Mouse (Mus musculus): ENCODE measurements around the gene Nr3c2.

The Nr3c2 gene

DNA sequence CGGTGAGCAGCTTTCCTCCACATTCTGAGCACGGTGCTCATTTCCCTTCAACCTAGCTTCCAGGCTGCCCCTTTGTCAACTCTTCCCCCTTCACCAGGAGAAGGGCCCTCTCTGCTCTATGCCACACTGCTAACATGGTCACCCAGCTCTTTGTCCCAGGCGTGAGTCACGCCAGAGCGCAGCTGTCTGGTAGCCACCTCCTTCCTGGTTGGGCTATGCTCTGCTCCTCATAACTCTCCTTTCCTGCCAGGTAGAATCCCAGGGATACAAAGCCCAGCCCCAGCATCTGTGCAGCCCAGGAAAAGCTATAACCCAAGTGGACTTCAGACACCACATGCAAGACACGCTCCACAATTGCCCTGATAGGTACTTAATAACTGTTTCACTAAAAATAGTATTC, 362.0 kb downstream of the Nr3c2 start:
- DNase-seq = no peak

DNA sequence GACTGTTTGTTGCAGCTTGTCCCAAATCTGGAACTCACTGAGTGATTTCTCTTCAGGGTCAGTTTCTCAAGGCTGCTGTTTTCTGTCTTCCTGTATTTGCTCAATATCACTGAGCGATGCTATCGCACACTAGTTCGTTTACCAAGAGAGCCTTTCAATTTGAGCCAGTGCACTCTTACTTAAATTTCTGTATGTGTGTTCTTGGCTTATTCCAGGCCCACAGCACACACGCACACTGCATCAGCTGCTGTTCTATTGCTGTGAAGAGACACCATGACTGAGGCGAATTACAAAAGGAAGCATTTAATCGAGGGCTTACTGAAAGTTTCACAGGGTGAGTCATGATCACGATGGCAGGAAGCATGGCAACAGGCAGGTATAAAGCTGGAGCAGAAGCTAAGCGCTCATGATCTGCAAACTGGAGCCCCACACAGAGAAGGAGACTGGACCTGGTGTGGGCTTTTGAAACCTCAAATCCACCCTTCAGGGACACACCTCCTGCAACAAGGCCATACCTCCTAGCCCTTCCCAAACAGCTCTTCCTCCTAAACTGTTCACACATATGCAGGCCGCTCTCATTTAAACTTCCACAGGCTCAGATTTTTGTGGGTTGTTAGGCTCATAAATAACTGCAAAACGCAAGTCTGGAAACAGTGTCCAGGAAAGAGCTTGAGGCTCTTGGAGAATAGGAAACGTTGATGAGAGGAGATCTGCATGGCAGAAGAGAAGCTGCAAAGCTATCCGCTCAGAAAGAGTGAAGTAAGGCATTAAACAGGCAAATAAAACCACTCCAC, 363.2 kb downstream of the Nr3c2 start:
- no peak for DNase-seq

DNA sequence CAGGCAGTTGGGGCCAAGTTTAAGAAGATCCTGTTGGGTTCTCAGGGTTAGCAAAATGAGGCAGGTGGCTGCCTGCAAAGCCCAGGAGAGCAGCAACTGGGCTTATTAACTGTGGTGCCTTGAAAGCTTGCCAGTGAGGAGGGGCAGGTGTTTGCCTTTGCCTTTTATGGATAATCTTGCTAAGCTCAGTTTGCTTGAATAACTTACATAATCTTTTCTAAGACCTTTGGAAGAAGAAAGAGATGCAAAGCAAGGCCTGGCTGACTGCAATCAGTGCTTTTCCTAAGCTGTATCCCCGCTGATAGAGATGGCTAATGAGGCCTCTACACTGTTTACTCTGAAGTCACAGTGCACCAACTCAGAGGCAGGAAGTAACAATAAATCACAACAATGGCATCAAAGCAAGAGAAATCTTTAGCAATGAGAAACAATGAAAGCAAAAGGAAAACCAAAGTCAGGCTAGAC, 368.7 kb downstream of the Nr3c2 start:
- no peak for DNase-seq

DNA sequence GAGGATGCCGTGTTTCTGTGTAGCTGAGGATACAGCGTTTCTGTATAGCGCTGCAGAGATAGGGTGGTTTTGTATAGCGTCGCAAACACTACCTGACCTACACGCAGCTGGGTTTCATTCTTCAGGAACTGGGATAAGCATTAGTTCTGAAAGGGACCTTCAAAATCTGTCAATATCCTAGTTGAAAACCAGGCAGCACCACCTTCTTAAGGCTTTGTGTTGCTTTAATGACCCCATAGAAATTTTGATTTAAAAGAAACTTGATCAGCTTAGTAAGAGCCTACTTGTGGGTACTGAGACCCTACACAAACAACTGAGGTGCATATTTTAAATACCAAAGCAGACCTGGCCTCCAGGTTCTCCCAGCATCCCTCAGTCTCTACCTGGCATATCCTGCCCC, 372.9 kb downstream of the Nr3c2 start:
- no peak for DNase-seq

DNA sequence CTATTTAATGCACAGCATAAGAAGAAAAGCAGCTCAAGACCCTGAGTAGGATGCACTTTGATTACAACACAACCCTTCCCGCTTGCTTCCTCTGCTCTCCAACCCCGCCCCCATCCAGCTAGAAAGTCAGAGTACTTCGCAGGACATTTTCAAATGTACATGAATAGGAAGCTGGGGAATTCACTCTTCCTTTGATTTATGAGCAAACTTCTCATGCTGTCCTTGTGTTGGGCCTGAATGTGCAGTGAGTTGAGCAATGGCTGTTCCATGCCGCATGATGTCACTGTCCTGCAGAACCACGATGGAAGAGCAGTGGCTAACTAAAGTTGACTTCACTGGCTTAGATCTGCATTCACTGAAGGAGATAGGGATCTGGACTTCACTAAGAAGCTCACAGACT, 376.3 kb downstream of the Nr3c2 start:
- no peak for DNase-seq

DNA sequence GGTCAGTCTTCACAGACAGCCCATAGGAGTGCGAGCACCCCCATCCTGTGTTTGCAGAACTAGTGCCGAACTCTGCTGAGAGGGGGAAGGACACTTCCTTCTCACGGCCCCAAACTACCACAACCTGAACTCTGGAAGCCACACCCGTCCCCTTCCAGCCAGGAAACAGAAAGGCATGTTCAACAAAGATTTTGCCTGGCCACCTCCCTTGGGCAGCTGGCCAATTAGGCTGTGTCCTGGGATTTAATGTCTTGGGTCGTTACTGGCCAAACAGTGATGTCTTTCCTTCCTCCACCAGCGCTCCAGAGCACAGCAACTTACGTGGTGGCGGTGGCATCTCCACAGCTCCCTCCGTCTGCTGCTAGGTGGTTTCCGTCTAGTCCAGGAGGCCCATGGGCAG, 377.6 kb downstream of the Nr3c2 start:
- no peak for DNase-seq

DNA sequence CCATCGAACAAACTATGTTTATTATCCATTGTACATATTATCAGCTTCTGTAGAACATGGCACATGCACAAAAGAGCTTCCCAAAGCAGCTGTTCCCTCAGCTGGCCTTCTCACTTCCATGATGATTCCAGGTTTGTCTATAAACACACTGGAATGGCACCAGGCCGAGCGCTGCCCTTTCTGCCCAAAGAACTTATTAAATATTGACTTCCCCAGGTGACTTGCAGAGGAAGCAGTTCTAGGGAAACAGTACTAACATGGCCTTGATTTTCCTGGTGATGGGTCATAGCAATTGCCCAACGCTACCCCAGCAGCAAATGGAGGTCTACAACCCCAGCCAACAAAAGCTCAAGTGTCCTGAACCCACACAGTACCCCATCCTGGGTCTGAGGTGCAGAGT, 379.0 kb downstream of the Nr3c2 start:
- no peak for DNase-seq

DNA sequence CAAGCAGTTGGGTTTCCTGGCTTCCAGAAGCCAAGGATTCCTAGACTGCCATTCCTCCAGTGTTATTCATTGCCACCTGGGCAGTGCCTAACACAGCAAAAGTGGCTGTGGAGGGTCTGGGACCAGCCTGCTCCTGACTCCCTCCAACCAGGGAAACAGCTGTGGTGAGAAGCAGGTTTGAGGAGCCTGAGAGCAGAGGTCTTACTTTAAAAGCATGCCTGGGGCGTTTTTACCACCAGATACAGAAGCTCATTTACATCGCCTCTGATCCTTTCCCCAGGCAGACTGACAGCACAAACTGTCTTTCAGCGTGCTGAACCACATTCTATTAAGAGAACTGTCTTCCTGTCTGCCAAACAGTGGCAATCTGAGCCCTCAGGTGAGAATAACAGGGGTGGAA, 380.7 kb downstream of the Nr3c2 start:
- DNase-seq = no peak

DNA sequence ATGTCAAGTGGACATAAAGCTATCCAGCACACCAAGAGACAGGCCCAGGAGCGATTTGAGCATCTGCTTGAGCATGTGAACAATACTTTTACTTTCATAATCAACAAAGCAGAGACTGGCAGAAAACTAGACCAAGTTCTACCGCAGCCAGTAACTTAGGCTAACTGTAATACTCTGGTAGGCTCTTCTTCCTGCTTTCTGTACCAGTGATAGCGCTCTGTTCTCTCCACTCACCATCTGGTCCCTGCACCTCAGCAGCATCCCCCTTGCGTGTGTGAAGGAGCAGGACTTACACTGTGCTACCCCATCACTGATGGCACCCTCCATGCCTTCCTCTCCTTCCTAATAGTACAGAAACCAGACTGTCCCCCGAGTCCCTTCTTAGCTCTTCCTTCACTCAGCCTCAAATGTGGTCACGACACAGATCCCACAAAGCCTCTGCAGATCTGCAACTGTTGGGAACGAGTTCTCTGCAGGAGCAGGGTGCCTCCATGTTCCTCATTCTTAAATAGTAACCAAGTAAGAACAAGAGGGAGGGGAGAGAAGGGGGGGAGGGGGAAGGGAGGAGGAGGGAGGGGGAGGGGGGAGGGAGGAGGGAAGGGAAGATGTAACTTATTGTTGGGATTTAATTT, 383.5 kb downstream of the Nr3c2 start:
- DNase-seq = no peak

DNA sequence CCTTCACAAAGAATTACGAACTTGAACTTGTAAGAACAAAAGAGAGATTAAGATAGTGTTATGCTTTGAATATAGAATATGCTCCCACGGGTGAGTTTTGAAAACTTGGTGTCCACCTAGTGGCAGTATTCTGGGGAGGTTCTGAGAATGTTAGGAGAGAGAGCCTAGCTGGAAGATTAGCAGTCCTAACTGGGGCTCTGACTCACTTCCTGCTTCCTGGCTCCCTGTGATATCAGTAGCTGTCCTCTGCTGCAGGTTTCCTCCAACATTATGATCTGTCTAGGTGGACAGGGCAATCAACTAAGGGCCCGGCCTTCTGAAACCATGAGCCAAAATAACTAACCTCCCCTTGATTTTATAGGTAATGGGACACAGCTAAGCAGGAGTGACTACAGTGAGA, 385.2 kb downstream of the Nr3c2 start:
- no peak for DNase-seq

DNA sequence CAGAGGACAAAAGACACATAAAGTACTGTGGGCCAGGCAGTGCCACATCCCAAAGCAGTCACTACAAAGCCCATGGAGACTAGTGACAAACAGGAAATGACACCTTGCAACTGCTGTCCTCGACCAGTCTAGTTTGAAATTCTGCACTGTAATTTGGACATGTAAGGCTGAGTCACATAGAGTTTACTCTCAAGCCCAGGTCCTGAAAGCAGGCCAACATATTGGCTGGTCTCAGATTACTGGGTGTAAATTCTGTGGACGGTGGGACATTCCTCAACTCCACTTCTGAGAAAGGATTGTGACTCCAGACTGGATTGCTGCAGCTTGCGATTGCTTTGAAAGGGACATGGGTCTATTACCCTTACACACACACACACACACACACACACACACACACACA, 388.8 kb downstream of the Nr3c2 start:
- DNase-seq = no peak

DNA sequence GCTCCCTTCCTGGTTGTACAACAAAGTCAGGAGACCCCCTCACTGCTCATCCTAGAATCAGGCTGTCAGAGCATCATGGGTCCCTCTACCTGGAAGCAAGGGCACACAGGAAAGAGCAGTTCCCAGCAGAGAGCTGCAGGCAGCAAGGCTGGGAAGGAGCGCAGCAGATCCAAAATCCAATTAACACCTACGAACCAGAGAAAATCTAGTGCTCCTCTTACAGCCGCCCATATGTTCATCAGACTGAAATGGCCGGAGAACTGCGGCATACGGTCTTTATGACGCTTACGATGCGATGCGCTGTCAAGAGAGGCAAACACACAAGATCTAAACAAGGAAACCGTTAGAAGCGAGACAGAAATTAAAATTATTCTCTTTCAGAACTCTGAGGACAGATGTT, 389.2 kb downstream of the Nr3c2 start:
- DNase-seq = no peak

DNA sequence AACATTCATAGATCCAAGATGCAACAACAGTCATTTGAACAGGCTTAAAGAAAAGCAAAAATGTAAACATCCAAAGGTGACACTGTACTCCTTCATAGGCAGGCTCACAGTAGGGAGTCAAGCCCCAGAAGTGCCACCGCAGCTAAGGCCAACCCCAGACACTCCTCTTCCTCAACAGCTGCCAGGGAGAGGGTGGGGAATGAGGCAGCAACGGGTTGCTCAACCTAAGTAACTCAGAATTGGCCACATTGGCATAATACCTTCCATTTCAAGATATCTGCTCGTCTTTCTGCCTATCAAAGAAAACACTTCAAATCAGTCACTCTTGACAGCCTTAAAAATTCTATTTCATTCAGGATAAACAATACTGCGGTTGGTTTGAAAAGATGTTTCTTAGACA, 392.9 kb downstream of the Nr3c2 start:
- DNase-seq = no peak

DNA sequence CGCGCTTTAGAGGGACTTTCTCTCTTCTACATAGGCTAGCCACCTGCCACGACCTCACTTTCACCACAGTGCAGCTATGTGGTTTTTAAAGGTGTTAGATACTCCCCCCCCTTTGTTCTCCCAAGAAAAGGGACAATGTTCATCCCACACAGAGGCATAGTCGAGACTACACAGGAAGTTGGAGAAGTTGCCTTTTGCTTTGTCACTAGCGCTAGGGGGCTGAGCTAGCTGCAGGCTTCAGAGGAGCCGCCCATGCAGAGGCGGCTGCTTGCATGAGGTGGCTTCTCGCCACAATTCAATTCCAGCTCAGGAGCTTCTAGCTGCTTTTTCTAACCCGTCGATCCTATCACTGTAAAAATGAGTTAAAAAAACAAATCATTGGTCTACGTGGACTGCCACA, 393.4 kb downstream of the Nr3c2 start:
- no peak for DNase-seq

DNA sequence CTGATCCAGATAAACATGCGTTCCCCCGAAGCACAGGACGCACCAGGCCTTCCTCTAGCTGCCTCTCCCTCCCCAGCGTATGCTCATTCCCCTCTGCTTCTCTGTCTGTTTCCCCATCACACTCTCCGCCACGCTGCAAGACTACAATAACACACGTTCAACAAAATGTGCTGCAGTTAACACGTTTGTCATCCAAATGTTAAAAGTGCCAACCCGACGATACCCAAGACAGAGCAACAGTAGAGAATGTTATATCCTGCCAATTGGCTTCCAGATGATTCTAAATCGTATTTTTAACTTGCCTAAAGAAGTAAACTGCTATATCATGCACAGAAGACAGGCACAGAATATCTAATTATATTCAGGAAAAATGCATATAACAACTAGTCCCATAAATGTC, 395.4 kb downstream of the Nr3c2 start:
- no peak for DNase-seq
